Mouse (Mus musculus): ENCODE results near the gene Smarcd3. TPM values are rescaled to one million over a fixed set of nuclear protein-coding genes. Genes with fewer than 3 reads are reported as not detected.

Gene Smarcd3
- total RNA-seq (2015; ENCODE audit: low replicate concordance) (not detected in 2 replicates), total RNA-seq (2017; ENCODE audit: low replicate concordance) (not detected in 2 replicates)

- no peak for ATAC-seq (replicated peaks; ENCODE audit: low FRiP score, poor library complexity, severe bottlenecking)
Measured at GRCm38 (mm10) chr5:24623986-24624821, at the start of gene Smarcd3. Gene Smarcd3, minus strand, starts transcription at chr5:24624411.

- no peak for ATAC-seq (replicated peaks; ENCODE audit: low FRiP score, poor library complexity, severe bottlenecking)
Measured at GRCm38 (mm10) chr5:24661457-24661856, 37.2 kb upstream of the Smarcd3 start.

GRCm38 (mm10) chr5:24659708-24660423 is 35.7 kb upstream of the Smarcd3 start:
- ATAC-seq (replicated peaks; ENCODE audit: low FRiP score, poor library complexity, severe bottlenecking) = no peak

GRCm38 (mm10) chr5:24657113-24657512 is 32.9 kb upstream of the Smarcd3 start:
- no peak for ATAC-seq (replicated peaks; ENCODE audit: low FRiP score, poor library complexity, severe bottlenecking)

GRCm38 (mm10) chr5:24654491-24654890 is 30.3 kb upstream of the Smarcd3 start:
- ATAC-seq (replicated peaks; ENCODE audit: low FRiP score, poor library complexity, severe bottlenecking) = no peak

GRCm38 (mm10) chr5:24652780-24653179 is 28.6 kb upstream of the Smarcd3 start:
- ATAC-seq (replicated peaks; ENCODE audit: low FRiP score, poor library complexity, severe bottlenecking) = no peak

GRCm38 (mm10) chr5:24651768-24652752 is 27.8 kb upstream of the Smarcd3 start:
- peak; percentile 67 for ATAC-seq (replicated peaks; ENCODE audit: low FRiP score, poor library complexity, severe bottlenecking)

GRCm38 (mm10) chr5:24651356-24651755 is 27.1 kb upstream of the Smarcd3 start:
- no peak for ATAC-seq (replicated peaks; ENCODE audit: low FRiP score, poor library complexity, severe bottlenecking)

- ATAC-seq (replicated peaks; ENCODE audit: low FRiP score, poor library complexity, severe bottlenecking) = no peak
Measured at GRCm38 (mm10) chr5:24649701-24650100, 25.5 kb upstream of the Smarcd3 start.

- ATAC-seq (replicated peaks; ENCODE audit: low FRiP score, poor library complexity, severe bottlenecking) = no peak
Measured at GRCm38 (mm10) chr5:24649231-24649630, 25.0 kb upstream of the Smarcd3 start.

GRCm38 (mm10) chr5:24645454-24645853 is 21.2 kb upstream of the Smarcd3 start:
- no peak for ATAC-seq (replicated peaks; ENCODE audit: low FRiP score, poor library complexity, severe bottlenecking)

GRCm38 (mm10) chr5:24639081-24639480 is 14.9 kb upstream of the Smarcd3 start:
- ATAC-seq (replicated peaks; ENCODE audit: low FRiP score, poor library complexity, severe bottlenecking) = no peak

- no peak for ATAC-seq (replicated peaks; ENCODE audit: low FRiP score, poor library complexity, severe bottlenecking)
Measured at GRCm38 (mm10) chr5:24638131-24638530, 13.9 kb upstream of the Smarcd3 start.

- no peak for ATAC-seq (replicated peaks; ENCODE audit: low FRiP score, poor library complexity, severe bottlenecking)
Measured at GRCm38 (mm10) chr5:24636987-24637386, 12.8 kb upstream of the Smarcd3 start.

GRCm38 (mm10) chr5:24635526-24636141 is 11.4 kb upstream of the Smarcd3 start:
- no peak; the same call in 1 of the 2 replicates for ATAC-seq (replicated peaks; ENCODE audit: low FRiP score, poor library complexity, severe bottlenecking)

- no peak for ATAC-seq (replicated peaks; ENCODE audit: low FRiP score, poor library complexity, severe bottlenecking)
Measured at GRCm38 (mm10) chr5:24635093-24635492, 10.9 kb upstream of the Smarcd3 start.

- ATAC-seq (replicated peaks; ENCODE audit: low FRiP score, poor library complexity, severe bottlenecking) = no peak
Measured at GRCm38 (mm10) chr5:24629712-24630111, 5.5 kb upstream of the Smarcd3 start.

GRCm38 (mm10) chr5:24624822-24625120 is 560 bp upstream of the Smarcd3 start:
- no peak for ATAC-seq (replicated peaks; ENCODE audit: low FRiP score, poor library complexity, severe bottlenecking)

All from erythroid progenitor cell, adult 5-6 weeks (primary cell).